Mouse (Mus musculus): Measurements from ENCODE around the gene Prss43.

GRCm38 (mm10) chr9:110856920-110857319, 30.4 kb downstream of the Prss43 start:
- TF ChIP-seq POLR2A (IDR thresholded peaks at IDR 0.05; ENCODE audit: borderline replicate concordance, insufficient read depth, low read length) (no peak), CTCF (IDR thresholded peaks at IDR 0.05; ENCODE audit: borderline replicate concordance, insufficient read depth, low read depth, low read length) (no peak)
